In genomic region chr15:85810806-85811521, GRCm38 (mm10) we compare ENCODE assay signal across 8 mouse cellular contexts. TPM values are rescaled to one million over a fixed set of nuclear protein-coding genes. Genes with fewer than 3 reads are reported as not detected.
DNase-seq lines count a peak whose midpoint lies in the region; ATAC-seq and TF ChIP-seq lines count a peak whose summit lies in the region.

No protein-coding gene starts in this region.

- WGBS in embryonic facial prominence, embryonic 15.5 days: 3% methylated on average over 36 of the region's 36 CpGs
- WGBS in heart, embryonic 10.5 days: 5% methylated on average over 36 of the region's 36 CpGs
- 3% methylated on average over 36 of the region's 36 CpGs for WGBS in kidney, embryonic 15.5 days
- 5% methylated on average over 36 of the region's 36 CpGs for WGBS in limb, embryonic 13.5 days
- 5% methylated on average over 36 of the region's 36 CpGs for WGBS in midbrain, embryonic 13.5 days

- ATAC-seq in embryonic facial prominence, embryonic 15.5 days (ENCODE audit: insufficient number of reproducible peaks, low FRiP score, low TSS enrichment, low read depth): peak; percentile 59
- ATAC-seq in kidney, embryonic 15.5 days (replicated peaks; ENCODE audit: low FRiP score): peak; percentile 89
- ATAC-seq in limb, embryonic 13.5 days (ENCODE audit: low FRiP score, low read depth): peak; percentile 78
- ATAC-seq in midbrain, embryonic 13.5 days: peak; percentile 93

- TF ChIP-seq POLR2A in testis, adult 2 months (IDR thresholded peaks at IDR 0.05; ENCODE audit: control insufficient read depth, low read depth, low read length): no peak

- no peaks in the 10 kb centered on the region for H3K36me3 ChIP-seq in embryonic facial prominence, embryonic 15.5 days
- H3K36me3 ChIP-seq in heart, embryonic 10.5 days: peaks cover 9% of the 10 kb centered on the region; the same call in 1 of the 2 replicates
- no peaks in the 10 kb centered on the region for H3K36me3 ChIP-seq in kidney, embryonic 15.5 days
- H3K36me3 ChIP-seq in limb, embryonic 13.5 days: no peaks in the 10 kb centered on the region
- no peaks in the 10 kb centered on the region for H3K36me3 ChIP-seq in midbrain, embryonic 13.5 days
- H3K36me3 ChIP-seq in testis, adult 2 months (ENCODE audit: control insufficient read depth, insufficient read depth, low read length): no peaks in the 10 kb centered on the region; the same call in 1 of the 2 replicates

- no peaks in the 10 kb centered on the region for H3K9me3 ChIP-seq in embryonic facial prominence, embryonic 15.5 days (replicated peaks)
- H3K9me3 ChIP-seq in heart, embryonic 10.5 days: no peaks in the 10 kb centered on the region
- no peaks in the 10 kb centered on the region for H3K9me3 ChIP-seq in kidney, embryonic 15.5 days (replicated peaks)
- no peaks in the 10 kb centered on the region for H3K9me3 ChIP-seq in limb, embryonic 13.5 days
- no peaks in the 10 kb centered on the region for H3K9me3 ChIP-seq in midbrain, embryonic 13.5 days

- peak overlapping the region; percentile 69 for H3K9ac ChIP-seq in embryonic facial prominence, embryonic 15.5 days
- peak overlapping the region; percentile 81 for H3K9ac ChIP-seq in kidney, embryonic 15.5 days
- peak overlapping the region; percentile 83 for H3K9ac ChIP-seq in limb, embryonic 13.5 days
- peak overlapping the region; percentile 79 for H3K9ac ChIP-seq in midbrain, embryonic 13.5 days (replicated peaks)

- peak overlapping the region; percentile 77 for H3K4me3 ChIP-seq in embryonic facial prominence, embryonic 15.5 days (replicated peaks)
- H3K4me3 ChIP-seq in heart, embryonic 10.5 days: peak overlapping the region; percentile 86
- H3K4me3 ChIP-seq in kidney, embryonic 15.5 days (replicated peaks): peak overlapping the region; percentile 82
- H3K4me3 ChIP-seq in limb, embryonic 13.5 days: peak overlapping the region; percentile 78
- H3K4me3 ChIP-seq in midbrain, embryonic 13.5 days (replicated peaks): peak overlapping the region; percentile 76
- H3K4me3 ChIP-seq in testis, adult 2 months (ENCODE audit: control insufficient read depth, low read depth, low read length): peak overlapping the region; percentile 98

- DNase-seq in B cell, adult 2 months: peak; percentile 69 to 71
- DNase-seq in adrenal gland, postnatal 14 days: peak; percentile 74
- no peak for DNase-seq in heart, embryonic 10.5 days (ENCODE audit: low spot score)

- H3K4me1 ChIP-seq in embryonic facial prominence, embryonic 15.5 days: peaks cover 9% of the 10 kb centered on the region
- H3K4me1 ChIP-seq in heart, embryonic 10.5 days: peaks cover 8% of the 10 kb centered on the region
- H3K4me1 ChIP-seq in kidney, embryonic 15.5 days: peaks cover 16% of the 10 kb centered on the region
- H3K4me1 ChIP-seq in limb, embryonic 13.5 days: peaks cover 9% of the 10 kb centered on the region
- peaks cover 14% of the 10 kb centered on the region for H3K4me1 ChIP-seq in midbrain, embryonic 13.5 days (replicated peaks)
- H3K4me1 ChIP-seq in testis, adult 2 months (ENCODE audit: control insufficient read depth, insufficient read depth, low read length): peaks cover 10% of the 10 kb centered on the region

- no peak for TF ChIP-seq CTCF in testis, adult 2 months (IDR thresholded peaks at IDR 0.05; ENCODE audit: control insufficient read depth, insufficient read depth, insufficient replicate concordance, low read depth, low read length)

- H3K4me2 ChIP-seq in embryonic facial prominence, embryonic 15.5 days (replicated peaks): peak overlapping the region; percentile 72
- peak overlapping the region; percentile 91 for H3K4me2 ChIP-seq in kidney, embryonic 15.5 days
- H3K4me2 ChIP-seq in limb, embryonic 13.5 days (replicated peaks): peak overlapping the region; percentile 90
- peak overlapping the region; percentile 89 for H3K4me2 ChIP-seq in midbrain, embryonic 13.5 days (replicated peaks)

- H3K27ac ChIP-seq in embryonic facial prominence, embryonic 15.5 days (replicated peaks): peak overlapping the region; percentile 92
- H3K27ac ChIP-seq in heart, embryonic 10.5 days: peak overlapping the region; percentile 95
- peak overlapping the region; percentile 93 for H3K27ac ChIP-seq in kidney, embryonic 15.5 days
- H3K27ac ChIP-seq in limb, embryonic 13.5 days: peak overlapping the region; percentile 81
- peak overlapping the region; percentile 86 for H3K27ac ChIP-seq in midbrain, embryonic 13.5 days
- H3K27ac ChIP-seq in testis, adult 2 months (ENCODE audit: control insufficient read depth, insufficient read depth, low read depth, low read length): peak overlapping the region; percentile 94

- no peaks in the 10 kb centered on the region for H3K27me3 ChIP-seq in embryonic facial prominence, embryonic 15.5 days
- no peaks in the 10 kb centered on the region for H3K27me3 ChIP-seq in heart, embryonic 10.5 days (ENCODE audit: insufficient read depth, poor library complexity, severe bottlenecking)
- no peaks in the 10 kb centered on the region for H3K27me3 ChIP-seq in kidney, embryonic 15.5 days
- H3K27me3 ChIP-seq in limb, embryonic 13.5 days: no peaks in the 10 kb centered on the region
- H3K27me3 ChIP-seq in midbrain, embryonic 13.5 days: no peaks in the 10 kb centered on the region
- no peaks in the 10 kb centered on the region for H3K27me3 ChIP-seq in testis, adult 2 months (ENCODE audit: control insufficient read depth, insufficient read depth, low read length)

RNA-seq across cellular contexts. Expression of gene Cdpf1, which starts 0.5 kb away (rescaled TPM):
- total RNA-seq in adrenal gland, postnatal 14 days (2021): 17.9 and 20.2 TPM in 2 replicates
- 32.8 and 35.1 TPM in 2 replicates for polyA plus RNA-seq in embryonic facial prominence, embryonic 15.5 days (2015; fragmentation: Nextera tagmentation; extraction: Ambion mirVana)
- polyA plus RNA-seq in heart, embryonic 10.5 days (2016; fragmentation: Nextera tagmentation; extraction: Ambion mirVana): 50.9 and 54.2 TPM in 2 replicates
- polyA plus RNA-seq in kidney, embryonic 15.5 days (2015; fragmentation: Nextera tagmentation; extraction: Ambion mirVana): 29.5 and 32.5 TPM in 2 replicates
- polyA plus RNA-seq in limb, embryonic 13.5 days (2015; fragmentation: Nextera tagmentation; extraction: Ambion mirVana): 25.8 and 27.7 TPM in 2 replicates
- 17.2 and 21.2 TPM in 2 replicates for polyA plus RNA-seq in midbrain, embryonic 13.5 days (2015; fragmentation: Nextera tagmentation; extraction: Ambion mirVana)
- polyA plus RNA-seq in testis, adult 2 months (2012; rRNA removed): 33.4 and 39.5 TPM in 2 replicates

RNA-seq across cellular contexts. Expression of gene Pkdrej, which starts 10.6 kb away (rescaled TPM):
- total RNA-seq in adrenal gland, postnatal 14 days (2021): 0.15 and 0.34 TPM in 2 replicates
- polyA plus RNA-seq in embryonic facial prominence, embryonic 15.5 days (2015; fragmentation: Nextera tagmentation; extraction: Ambion mirVana): 0.29 and 0.31 TPM in 2 replicates
- 0.05 and 0.13 TPM in 2 replicates for polyA plus RNA-seq in heart, embryonic 10.5 days (2016; fragmentation: Nextera tagmentation; extraction: Ambion mirVana)
- polyA plus RNA-seq in kidney, embryonic 15.5 days (2015; fragmentation: Nextera tagmentation; extraction: Ambion mirVana): 0.14 and 0.15 TPM in 2 replicates
- 0.13 and 0.17 TPM in 2 replicates for polyA plus RNA-seq in limb, embryonic 13.5 days (2015; fragmentation: Nextera tagmentation; extraction: Ambion mirVana)
- 0.03 TPM in 1 of 2 replicates, not detected in the other for polyA plus RNA-seq in midbrain, embryonic 13.5 days (2015; fragmentation: Nextera tagmentation; extraction: Ambion mirVana)
- polyA plus RNA-seq in testis, adult 2 months (2012; rRNA removed): 16.6 and 17.1 TPM in 2 replicates

RNA-seq across cellular contexts. Expression of gene Ttc38, which starts 21.1 kb away (rescaled TPM):
- total RNA-seq in adrenal gland, postnatal 14 days (2021): 21.0 and 28.2 TPM in 2 replicates
- 6.8 and 8.8 TPM in 2 replicates for polyA plus RNA-seq in embryonic facial prominence, embryonic 15.5 days (2015; fragmentation: Nextera tagmentation; extraction: Ambion mirVana)
- 2.6 and 3.5 TPM in 2 replicates for polyA plus RNA-seq in heart, embryonic 10.5 days (2016; fragmentation: Nextera tagmentation; extraction: Ambion mirVana)
- polyA plus RNA-seq in kidney, embryonic 15.5 days (2015; fragmentation: Nextera tagmentation; extraction: Ambion mirVana): 6.3 and 6.7 TPM in 2 replicates
- polyA plus RNA-seq in limb, embryonic 13.5 days (2015; fragmentation: Nextera tagmentation; extraction: Ambion mirVana): 7.1 and 7.6 TPM in 2 replicates
- 4.8 and 5.0 TPM in 2 replicates for polyA plus RNA-seq in midbrain, embryonic 13.5 days (2015; fragmentation: Nextera tagmentation; extraction: Ambion mirVana)
- polyA plus RNA-seq in testis, adult 2 months (2012; rRNA removed): 1.6 and 1.9 TPM in 2 replicates

RNA-seq across cellular contexts. Expression of gene Gtse1, which starts 48.6 kb away (rescaled TPM):
- total RNA-seq in adrenal gland, postnatal 14 days (2021): 4.4 and 4.6 TPM in 2 replicates
- polyA plus RNA-seq in embryonic facial prominence, embryonic 15.5 days (2015; fragmentation: Nextera tagmentation; extraction: Ambion mirVana): 19.9 and 22.4 TPM in 2 replicates
- polyA plus RNA-seq in heart, embryonic 10.5 days (2016; fragmentation: Nextera tagmentation; extraction: Ambion mirVana): 40.0 and 40.6 TPM in 2 replicates
- 30.3 and 30.8 TPM in 2 replicates for polyA plus RNA-seq in kidney, embryonic 15.5 days (2015; fragmentation: Nextera tagmentation; extraction: Ambion mirVana)
- polyA plus RNA-seq in limb, embryonic 13.5 days (2015; fragmentation: Nextera tagmentation; extraction: Ambion mirVana): 24.7 and 26.8 TPM in 2 replicates
- polyA plus RNA-seq in midbrain, embryonic 13.5 days (2015; fragmentation: Nextera tagmentation; extraction: Ambion mirVana): 12.8 and 14.9 TPM in 2 replicates
- polyA plus RNA-seq in testis, adult 2 months (2012; rRNA removed): 9.5 and 9.9 TPM in 2 replicates

Comparison
In these comparisons a context has a peak if more than half of its experiments do, and no peak if none do; other contexts are left out.
1. RNA of gene Pkdrej, which starts 10.6 kb away (polyA plus RNA-seq): 16.6 to 17.1 TPM in testis, adult 2 months; 0.29 to 0.31 TPM in embryonic facial prominence, embryonic 15.5 days, 0.14 to 0.15 TPM in kidney, embryonic 15.5 days, 0.13 to 0.17 TPM in limb, embryonic 13.5 days, 0.05 to 0.13 TPM in heart, embryonic 10.5 days and 0.03 TPM in midbrain, embryonic 13.5 days; every median in the first group is over 10 times any median in the second.
2. Peak in every context shown above with its lines, with median percentiles within 50 percentile points of each other: ATAC-seq, H3K27ac ChIP-seq, H3K4me2 ChIP-seq, H3K4me3 ChIP-seq and H3K9ac ChIP-seq.